17 mouse cellular contexts compared by ENCODE assay signal in the genomic region with DNA sequence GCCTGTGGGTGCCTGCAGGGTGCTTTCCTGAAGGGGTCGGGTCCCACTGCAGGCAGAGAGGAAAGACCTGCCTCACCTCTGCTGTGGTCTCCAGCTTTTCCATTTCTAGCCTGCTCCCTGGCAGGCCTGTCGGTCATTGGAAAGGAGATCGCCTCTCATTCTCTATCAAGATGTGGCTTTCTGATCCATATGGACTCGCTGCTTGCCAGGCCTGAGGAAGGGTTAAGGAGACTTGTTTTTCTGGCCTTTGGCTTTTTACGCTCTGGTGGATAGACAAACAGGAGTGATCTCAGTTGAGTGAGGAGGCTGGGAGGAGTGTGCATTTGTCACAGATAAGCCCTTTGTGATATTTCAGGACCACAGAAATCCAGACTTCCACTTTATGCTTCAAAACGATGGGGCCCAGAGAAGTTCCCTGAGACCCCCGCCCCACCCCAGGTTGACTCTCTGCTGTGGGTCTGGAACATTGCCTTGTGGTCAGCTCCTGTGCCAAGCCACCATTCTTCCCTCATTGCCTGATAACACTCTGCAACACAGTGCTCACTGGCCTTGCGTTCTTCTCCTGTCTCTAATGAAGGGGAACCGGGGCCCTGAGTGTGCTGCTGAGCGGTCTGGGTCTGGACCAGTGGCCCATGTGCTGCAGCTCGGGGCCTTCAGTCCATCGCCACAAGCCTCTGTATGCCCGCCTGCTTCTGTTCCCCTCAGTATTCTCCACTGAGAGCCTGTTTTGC. TPM values are rescaled to one million over a fixed set of nuclear protein-coding genes. Genes with fewer than 3 reads are reported as not detected.
DNase-seq lines count a peak whose midpoint lies in the region; ATAC-seq lines count a peak whose summit lies in the region.
"Had no signal": no experiment of that assay in that cellular context is flagged by ENCODE, and none has a peak within 500 bp of the region (broad histone marks: within the 10 kb centered on the region; RNA-seq: fewer than 3 reads in every experiment).

No protein-coding gene starts in this region.

- DNase-seq in cerebellum, adult 11 months = no peak
- DNase-seq in ovary, adult 18-20 months (ENCODE audit: low spot score) = peak; percentile 66
- DNase-seq in ovary, postnatal 10 days (ENCODE audit: low spot score) = no peak
- DNase-seq in kidney, adult 9 months = peak; percentile 68
- DNase-seq in kidney, postnatal 36 days = peak; percentile 41 to 49
- no peak for DNase-seq in gastrocnemius, adult 8-10 months (ENCODE audit: low spot score in 2 of 2)
- no peak for DNase-seq in right cerebral cortex, postnatal 14 days
- DNase-seq: gastrocnemius, adult 2 months; heart, adult 18-20 months; heart, postnatal 4 days; left cerebral cortex, postnatal 4 days; liver had no signal

- ATAC-seq in cerebellum, adult (ENCODE audit: insufficient number of reproducible peaks, low FRiP score, low TSS enrichment) = peak; percentile 36; the same call in 1 of the 2 replicates
- ATAC-seq: CD4-positive, CD25-positive, alpha-beta regulatory T cell, adult 4 months; intestine, embryonic 15.5 days; lung, postnatal 0 days; midbrain, embryonic 15.5 days had no signal

RNA-seq across cellular contexts. Expression of a gene that starts 32.2 kb away (rescaled TPM):
- 10 to 100 TPM; 81.9 to 91.0 (median 83.4) TPM for total RNA-seq in gastrocnemius, adult 8-10 months (2022)

RNA-seq across cellular contexts. Expression of a gene that starts 32.6 kb away (rescaled TPM):
- 1 to 10 TPM; 1.8 to 2.0 (median 1.9) TPM for total RNA-seq in gastrocnemius, adult 8-10 months (2022)

Comparison
In these comparisons a context has a peak if more than half of its experiments do, and no peak if none do; other contexts are left out.
1. DNase-seq: peak in ovary, adult 18-20 months (single experiment), kidney, adult 9 months (single experiment) and kidney, postnatal 36 days (2 of 2); none in cerebellum, adult 11 months (single experiment), ovary, postnatal 10 days (single experiment), gastrocnemius, adult 8-10 months (0 of 2) and right cerebral cortex, postnatal 14 days (single experiment).